Mouse (Mus musculus): ENCODE measurements around the gene Gnb3.
"Not testable (repeated sequence)": the region's sequence is repeated elsewhere in the genome, so short reads cannot be mapped to it uniquely, and the experiment has no call there.

The Gnb3 gene

GRCm38 (mm10) chr6:124856916-124857839 lies 17.1 kb upstream of the Gnb3 start, which contains the start of gene P3h3:
Gene P3h3, minus strand, starts transcription at chr6:124857752.
- DNase-seq: peak; percentile 62 to 72

DNA sequence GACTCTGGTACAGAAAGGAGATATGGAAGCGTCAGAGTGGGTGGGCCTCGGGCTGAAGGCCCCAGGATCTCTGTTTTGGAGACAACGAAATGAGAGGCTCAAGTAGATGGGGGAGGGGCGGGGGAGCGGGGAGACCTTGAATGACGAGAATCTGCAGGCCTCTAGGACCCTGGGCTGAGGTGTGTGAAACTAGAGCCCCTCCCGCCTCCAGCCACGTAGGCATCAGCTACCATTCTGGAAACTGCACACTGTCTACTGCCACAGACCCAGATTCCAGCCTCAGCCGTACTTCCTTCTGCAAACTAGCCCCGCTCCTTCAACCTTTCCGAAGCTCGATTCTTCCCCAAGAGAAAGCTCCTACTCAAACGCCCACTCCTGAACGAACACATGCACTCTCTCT lies 16.2 kb upstream of the Gnb3 start:
- DNase-seq: no peak

GRCm38 (mm10) chr6:124854647-124855046 lies 14.6 kb upstream of the Gnb3 start:
- no peak for DNase-seq

GRCm38 (mm10) chr6:124850535-124850934 lies 10.5 kb upstream of the Gnb3 start:
- no peak for DNase-seq

- peak; percentile 67 to 91 for DNase-seq
These were observed 7.2 kb upstream of the Gnb3 start for GRCm38 (mm10) chr6:124847305-124847704.

- no peak for DNase-seq
These were observed 270 bp downstream of the Gnb3 start for GRCm38 (mm10) chr6:124839805-124840204.

GRCm38 (mm10) chr6:124836411-124836810 lies 3.7 kb downstream of the Gnb3 start:
- no peak for DNase-seq

DNA sequence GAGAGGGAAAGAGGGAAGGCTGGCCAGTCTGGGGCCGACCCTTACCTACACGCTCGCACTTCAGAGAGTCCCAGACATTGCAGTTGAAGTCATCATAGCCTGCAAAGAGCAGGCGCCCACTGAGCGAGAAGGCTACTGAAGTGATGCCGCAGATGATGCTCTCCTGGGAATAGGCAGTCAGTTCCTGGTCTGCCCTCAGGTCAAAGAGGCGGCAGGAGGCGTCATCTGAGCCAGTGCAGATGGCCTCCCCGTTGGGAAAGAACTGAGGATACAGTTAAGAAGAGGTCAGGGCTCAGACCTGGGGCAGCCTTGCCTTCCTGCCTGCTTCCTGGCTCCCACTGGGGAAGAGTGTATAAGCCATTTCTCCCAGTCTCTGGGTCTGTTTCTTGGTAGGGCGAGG lies 4.5 kb downstream of the Gnb3 start:
- DNase-seq: no peak

- no peak for DNase-seq
These were observed 5.5 kb downstream of the Gnb3 start for GRCm38 (mm10) chr6:124834512-124835081.

DNA sequence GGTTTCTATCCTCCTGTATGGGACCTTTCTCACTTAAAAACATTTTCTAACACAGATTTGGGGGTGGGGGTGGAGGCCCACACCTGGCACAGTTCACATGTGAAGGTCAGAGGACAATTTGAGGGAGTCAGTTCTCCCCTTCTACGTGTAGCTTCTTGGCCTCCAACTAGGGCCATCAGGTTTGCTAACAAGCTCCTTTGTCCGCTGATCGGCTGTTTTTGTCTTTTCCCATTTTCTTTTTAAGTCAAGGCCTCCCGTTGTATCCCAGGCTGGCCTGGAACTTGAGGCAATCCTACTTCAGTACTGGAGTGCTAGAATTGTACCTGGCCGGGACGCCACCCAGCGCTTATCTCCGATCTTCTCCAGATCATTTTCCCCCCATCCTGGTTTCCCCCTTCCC lies 8.4 kb downstream of the Gnb3 start:
- no peak for DNase-seq

DNA sequence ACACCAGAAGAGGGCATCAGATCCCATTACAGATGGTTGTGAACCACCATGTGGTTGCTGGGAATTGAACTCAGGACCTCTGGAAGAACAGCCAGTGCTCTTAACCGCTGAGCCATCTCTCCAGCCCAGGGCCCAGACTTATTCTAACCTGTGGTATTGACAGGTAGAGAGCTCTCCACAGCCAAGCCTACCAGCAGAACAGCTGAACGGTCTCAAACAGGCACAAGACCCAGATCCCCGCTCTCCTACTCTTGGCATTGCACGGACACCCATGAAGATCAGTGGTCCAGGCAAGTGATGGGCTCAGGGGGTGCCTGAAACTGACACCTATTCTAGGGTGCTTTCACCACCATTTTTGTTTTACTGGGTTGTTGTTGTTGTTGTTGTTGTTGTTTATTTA lies 8.9 kb downstream of the Gnb3 start:
- not testable (repeated sequence) for DNase-seq

DNA sequence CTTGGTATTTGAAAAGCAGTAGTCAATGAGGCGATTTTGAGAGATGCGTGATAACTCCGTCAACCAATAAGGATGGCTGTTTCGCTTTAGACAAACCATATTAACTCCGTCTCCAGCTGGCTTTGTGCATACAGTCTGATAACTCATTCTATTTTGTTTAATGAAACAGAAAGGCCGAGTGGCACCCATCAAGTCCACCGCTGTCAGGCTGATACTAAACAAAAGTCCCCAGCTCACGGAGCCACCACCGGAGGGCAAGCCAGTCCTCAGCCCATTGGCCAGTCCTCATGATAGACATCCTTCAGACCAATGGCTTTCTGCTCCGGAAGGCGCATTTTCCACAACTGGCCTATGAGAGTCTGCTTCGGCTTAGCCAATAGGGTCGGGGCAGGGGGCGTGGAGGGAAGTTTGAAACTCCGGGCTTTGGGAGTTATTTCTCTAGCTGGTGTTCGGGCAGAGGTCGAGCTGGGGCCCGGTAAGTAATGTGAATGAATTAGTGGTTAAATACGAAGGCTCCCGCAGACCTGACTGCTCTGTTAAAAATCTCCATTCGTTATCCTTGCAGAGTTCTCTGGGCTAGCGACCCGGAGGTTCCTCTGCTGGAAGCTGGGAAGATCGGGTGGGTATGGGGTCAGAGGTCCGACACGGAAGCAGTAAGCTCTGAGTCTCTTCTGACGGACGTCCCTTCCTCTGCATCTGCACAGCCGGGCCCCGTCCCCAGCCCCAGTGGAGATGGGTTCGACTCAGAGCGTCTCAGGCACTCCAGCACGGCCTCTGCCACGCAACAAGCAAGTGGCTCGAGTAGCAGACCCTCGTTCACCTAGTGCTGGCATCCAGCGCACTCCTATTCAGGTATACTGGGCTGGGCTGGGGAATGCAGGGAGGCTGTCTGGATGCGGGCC lies 10.0 kb downstream of the Gnb3 start:
- DNase-seq: peak; percentile 82 to 84

DNA sequence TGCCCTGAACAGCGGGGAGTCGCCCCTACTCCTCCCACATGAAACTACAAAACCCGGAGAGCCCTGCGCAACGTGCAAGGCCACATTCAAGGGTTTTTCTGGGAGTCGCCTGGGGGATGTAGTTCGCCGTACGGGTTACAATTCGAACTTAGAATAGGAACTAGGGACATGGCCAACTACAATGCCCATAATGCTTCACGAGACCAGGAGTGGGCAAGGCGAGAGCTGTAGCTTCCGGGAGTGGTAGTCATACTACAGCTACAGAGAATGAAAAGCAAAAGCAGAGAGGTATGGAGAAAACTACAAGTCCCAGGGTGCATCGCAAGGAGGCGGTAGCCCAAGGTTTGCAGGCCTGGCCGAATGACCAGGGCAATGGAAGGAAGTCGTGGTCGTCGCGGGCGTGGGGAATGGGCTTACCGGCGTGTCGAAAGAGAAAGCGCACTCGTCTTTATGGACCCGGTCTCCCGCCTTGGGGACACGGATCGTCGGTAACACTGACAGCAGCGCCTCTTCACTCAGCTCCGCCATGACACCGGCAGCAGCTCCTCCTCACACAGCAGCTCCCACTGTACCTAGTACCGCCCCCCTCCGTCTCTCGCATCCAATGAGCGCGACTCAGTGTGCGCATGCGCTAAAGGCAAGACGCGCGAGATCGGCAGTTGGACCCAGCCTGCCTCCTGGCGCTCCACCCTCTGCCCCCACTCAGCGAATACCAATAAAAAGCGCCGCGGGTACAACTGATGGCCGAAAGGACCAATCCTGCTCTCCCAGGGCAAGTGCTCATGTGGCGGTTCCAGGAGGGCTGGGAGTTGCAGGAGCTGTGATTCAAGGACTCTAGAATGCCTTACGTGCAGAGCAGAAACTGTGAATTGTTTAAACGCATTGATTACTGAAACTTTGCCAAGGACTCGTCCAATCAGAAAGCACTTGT lies 10.9 kb downstream of the Gnb3 start, which contains the start of the genes Usp5 and Cdca3:
Gene Usp5, minus strand, starts transcription at position 617 of the 931 bp plus-strand sequence.
Gene Cdca3, plus strand, starts transcription at position 680 of the 931 bp plus-strand sequence.
- peak; percentile 90 to 97 for DNase-seq

DNA sequence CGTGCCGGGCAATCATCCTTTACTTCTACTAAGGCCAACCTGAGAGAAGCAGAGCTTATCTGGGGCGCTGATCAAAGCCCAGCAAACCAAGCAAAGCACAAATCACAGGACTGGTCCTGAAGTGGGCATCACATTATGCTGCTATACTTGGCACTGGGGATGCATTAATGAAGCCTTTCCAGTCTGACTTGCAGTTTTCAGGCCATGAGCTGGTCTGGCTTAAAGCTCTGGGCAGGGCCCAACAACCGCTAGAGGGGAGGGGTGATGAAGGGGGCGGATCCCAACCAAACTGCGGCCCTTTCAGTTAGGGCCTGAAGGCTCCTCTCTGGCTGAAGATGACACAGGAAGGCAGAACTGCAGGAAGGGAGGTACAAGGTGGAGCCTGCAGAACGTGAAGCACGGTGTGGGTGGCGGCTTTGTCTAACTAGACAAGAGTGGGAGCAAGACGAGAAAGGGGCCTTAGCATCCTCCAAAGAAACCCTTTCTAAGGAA lies 11.9 kb downstream of the Gnb3 start:
- DNase-seq: peak; percentile 20 to 28

- no peak for DNase-seq
These were observed 18.0 kb downstream of the Gnb3 start for GRCm38 (mm10) chr6:124822049-124822448.

- no peak for DNase-seq
These were observed 19.2 kb downstream of the Gnb3 start for GRCm38 (mm10) chr6:124820891-124821290.

DNA sequence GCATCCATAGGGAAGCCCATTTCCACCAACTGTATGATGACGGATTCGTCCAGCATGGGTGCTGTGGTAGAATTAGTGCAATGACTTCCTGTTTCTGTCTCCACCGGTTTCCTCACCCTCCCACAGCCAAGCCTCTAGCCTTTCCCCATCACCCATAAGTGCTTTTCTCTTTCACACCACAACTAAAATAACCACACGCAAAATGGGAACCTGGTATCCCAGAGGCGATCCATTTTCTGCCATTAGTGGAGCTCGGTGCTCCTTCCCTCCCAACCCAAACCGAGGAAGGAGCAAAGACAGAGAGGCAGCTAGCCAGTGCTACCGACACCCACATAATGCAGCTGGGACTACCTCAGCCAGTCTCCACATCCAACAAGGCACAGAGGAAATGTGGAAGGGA lies 22.1 kb downstream of the Gnb3 start:
- DNase-seq: no peak

DNA sequence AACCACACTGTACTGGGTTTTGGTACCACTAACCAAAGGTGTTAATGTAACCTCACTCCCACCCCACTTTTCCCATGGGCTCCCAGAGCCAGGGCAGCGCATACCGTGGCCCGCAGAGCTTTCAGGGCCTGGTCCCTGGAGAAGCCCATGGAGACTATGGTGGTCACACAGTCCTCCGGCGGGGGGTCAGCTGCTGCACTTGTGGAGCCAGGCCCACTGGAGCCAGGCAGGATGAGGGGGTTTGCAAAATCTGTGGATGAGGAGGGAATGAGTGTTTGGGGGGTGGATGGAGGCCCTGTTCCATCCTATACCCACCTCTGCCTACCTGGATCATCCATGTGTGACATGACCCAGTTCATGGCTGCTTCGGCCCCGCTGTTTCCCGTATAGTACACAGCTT lies 22.5 kb downstream of the Gnb3 start:
- DNase-seq: no peak

DNA sequence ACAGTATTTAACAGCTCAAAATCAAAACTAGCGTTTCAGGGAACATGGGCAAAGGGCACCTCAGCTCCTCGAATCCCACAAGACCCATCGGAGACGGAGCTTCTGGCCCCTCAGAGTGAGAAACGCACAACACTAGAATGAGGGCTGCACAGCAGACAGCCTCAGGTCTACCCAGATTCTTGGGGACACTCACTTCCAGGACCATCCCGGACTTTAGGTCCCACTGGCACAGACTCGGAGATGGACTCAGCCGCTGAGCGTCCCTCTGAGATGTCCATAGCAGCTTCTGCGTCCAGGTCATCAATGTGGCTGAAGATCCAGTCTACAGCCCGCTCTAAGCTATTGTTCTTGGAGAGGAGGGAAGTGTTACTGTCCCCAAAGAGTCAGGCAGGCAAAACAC lies 22.9 kb downstream of the Gnb3 start:
- DNase-seq: no peak

DNA sequence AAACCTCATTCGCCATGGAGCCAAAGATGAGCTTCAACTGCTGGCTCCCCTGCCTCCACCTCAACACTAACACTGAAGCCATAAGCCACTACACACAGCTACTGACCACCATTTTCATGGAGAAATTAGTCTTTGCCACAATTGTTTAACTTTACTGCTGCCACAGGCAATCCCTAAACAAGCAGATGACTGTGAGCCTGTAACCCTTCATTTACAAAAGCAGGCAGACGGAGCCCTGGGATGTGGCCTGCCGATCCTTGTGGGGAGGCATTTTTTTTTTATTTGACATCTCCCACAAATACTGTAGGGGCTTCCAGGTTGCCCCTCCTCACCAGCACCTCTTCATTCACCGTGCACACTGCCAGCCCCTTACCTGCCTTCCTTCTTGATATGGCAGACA lies 23.5 kb downstream of the Gnb3 start:
- no peak for DNase-seq
